Mouse (Mus musculus) thymus, adult 2 months (tissue): ENCODE results near the gene Acsbg1.

ENCODE experiments used
- CTCF ChIP-seq: fragments of 200-500 bp; IDR thresholded peaks from 2 replicates; pipeline ENCODE4 v1.5.1; 2012; ENCODE audit warnings: mild to moderate bottlenecking, control low read depth, low read length, moderate library complexity, borderline replicate concordance; ENCODE audit not compliant: control insufficient read depth, poor library complexity, insufficient read depth; ENCODE audit errors: extremely low read depth
- POLR2A ChIP-seq: fragments of 200-500 bp; IDR thresholded peaks from 2 replicates; pipeline ENCODE4 v1.6.1; 2012; ENCODE audit warnings: mild to moderate bottlenecking, low read length, control low read depth, moderate library complexity; ENCODE audit not compliant: control insufficient read depth, poor library complexity, insufficient read depth; ENCODE audit errors: extremely low read depth

DNA sequence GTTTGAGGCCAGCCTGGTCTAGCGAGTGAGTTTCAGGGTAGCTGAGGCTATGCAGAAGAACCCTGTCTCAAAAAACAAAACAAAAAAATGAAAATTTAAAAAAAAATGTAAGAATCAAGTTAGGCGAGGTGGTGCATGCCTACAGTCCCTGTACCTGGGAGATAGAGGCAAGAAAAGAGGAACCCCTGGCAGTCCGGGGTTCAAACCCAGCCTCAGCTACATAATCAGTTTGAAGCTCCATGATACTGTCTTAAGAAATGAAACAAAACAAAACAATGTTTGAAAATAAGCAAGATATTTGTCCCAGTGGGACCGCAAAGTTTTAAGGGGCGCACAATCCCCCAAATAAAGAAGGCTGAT is 75.9 kb downstream of the Acsbg1 start:
- TF ChIP-seq CTCF (no peak), POLR2A (no peak)
